Mouse (Mus musculus) left cerebral cortex, postnatal 4 days (tissue): ENCODE data around the gene Ap1b1. TPM values are rescaled to one million over a fixed set of nuclear protein-coding genes. Genes with fewer than 3 reads are reported as not detected.

Experiments
- DNase-seq: peaks from one replicate; pipeline ENCODE4 v3.0.0-alpha.2; 2022
- intact Hi-C: fragments of 180-260 bp; cut with DNase I; formaldehyde crosslinking; loops from one replicate; pipeline ENCODE4 v1.15.1; 2025
- total RNA-seq, 2 experiments: library from RNA; stranded (reverse); gene quantifications; 2 replicates each; pipeline ENCODE4 v1.2.3; 2021

Gene Ap1b1
- total RNA-seq, 2 experiments from 2014 or later: 110 to 115 TPM

GRCm38 (mm10) chr11:4984249-4984648, 2.4 kb upstream of the Ap1b1 start:
- intact Hi-C loops: loop anchor here (5.0 kb wide), 1 partner anchor 67 kb away; no protein-coding TSS in a partner anchor
- no peak for DNase-seq

DNA sequence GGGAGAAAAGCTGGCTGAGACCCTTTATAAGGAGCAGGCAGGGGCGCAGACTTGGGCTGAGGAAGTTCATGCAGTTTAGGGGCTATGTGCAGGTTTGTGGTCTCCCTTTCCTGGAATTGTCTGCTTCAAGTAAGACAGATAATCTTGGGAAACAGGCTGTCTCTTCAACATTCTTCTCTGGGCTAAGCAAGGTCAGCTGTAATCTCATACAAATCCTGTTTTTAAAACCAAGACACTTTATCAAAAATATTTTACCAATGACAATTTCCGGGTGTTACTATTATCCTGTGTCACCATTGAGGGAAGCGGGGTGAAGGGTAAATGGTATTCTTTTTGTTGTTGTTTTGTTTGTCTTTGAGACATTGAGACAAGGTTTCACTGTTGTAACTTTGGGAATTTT, 1.8 kb upstream of the Ap1b1 start:
- intact Hi-C loops: loop anchor here (5.0 kb wide), 1 partner anchor 67 kb away; no protein-coding TSS in a partner anchor
- DNase-seq: no peak

GRCm38 (mm10) chr11:4987487-4987852, 846 bp downstream of the Ap1b1 start:
- intact Hi-C loops: no loop called here
- no peak for DNase-seq

GRCm38 (mm10) chr11:4989187-4989586, 2.6 kb downstream of the Ap1b1 start:
- DNase-seq: no peak
- intact Hi-C loops: no loop called here

DNA sequence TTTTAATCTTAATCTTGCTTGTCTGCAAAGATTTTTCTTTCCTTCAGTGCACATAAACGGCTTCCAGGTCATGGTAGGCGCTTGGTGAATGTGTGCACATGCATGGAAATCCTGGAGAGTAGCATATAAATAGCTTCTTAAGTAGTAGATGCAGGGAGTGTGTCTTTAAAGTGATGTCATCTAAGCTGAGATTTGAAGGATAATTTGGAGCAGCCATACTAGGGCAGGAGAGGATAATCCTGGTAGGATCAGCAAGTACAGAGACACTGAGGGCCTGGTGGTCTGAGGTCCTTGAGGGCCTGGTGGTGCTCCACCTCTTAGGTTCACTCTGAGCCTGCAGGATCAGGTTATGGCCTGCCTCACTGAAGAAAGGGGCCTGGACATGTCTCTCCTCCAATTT, 5.8 kb downstream of the Ap1b1 start:
- intact Hi-C loops: no loop called here
- no peak for DNase-seq

DNA sequence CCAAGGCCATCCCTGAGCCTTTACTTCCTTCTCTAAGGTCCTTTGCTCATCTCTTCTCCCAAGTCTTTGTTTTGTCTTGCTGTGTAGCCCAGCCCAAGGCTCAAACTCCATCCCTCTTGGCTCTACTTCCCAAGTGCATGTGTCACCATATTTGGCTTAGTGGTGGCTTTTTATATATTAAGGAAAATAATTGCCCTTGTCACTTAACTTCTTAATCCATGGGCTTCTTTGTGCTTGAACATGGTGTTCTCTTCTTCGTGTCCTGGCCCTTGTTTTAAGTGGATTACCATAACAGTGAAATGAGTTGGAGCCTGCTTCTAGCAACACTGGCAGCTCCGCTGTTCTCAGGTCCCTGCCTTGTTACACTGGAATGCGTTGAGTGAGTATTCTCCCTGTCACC, 9.1 kb downstream of the Ap1b1 start:
- intact Hi-C loops: no loop called here
- DNase-seq: no peak

DNA sequence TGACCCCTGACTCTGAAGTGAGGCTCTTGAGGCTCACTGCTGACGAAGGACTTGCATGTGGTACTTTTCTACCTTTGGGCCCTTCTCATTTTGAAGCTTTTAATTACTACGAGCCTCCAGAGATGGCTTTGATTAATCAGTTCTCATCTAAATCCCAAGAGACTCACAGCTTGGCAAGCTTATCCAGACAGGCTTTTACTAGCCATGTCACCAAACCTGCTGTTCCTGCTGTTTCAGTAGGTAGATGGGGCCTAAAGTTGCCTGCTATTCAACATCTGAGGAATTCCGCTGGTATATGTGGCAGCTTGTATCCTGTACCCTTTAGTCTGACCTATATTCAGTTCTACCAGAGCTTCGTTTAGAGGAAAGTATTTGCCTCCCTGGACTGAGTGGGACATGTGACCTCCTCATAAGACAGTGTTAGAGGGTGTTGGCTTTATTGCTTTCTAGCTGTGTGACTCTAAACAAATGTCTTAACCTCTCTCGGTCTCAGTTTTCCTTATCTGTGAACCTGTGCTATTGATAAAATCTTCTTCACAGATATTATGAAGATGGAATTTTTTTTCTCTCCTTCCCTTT, 10.1 kb downstream of the Ap1b1 start:
- no peak for DNase-seq
- intact Hi-C loops: no loop called here

DNA sequence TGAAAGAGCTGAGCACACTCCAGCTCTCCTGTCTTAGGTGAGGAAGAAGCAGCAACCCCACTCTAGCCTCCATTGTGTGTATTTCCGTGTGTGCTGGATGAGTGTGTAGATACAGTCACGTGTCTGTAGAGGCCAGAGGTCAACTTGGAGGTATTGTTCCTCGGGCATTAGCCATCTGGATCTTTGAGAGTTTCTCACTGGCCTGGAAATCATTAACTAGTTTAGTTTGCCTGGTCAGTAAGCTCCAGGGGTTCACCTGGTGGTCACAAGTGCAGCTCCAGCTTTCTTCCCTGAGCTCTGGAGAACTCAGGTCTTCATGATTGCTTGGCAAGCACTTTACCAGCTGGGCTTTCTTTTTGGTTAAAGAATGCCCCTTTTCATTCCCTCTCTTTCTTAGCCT, 11.7 kb downstream of the Ap1b1 start:
- intact Hi-C loops: no loop called here
- no peak for DNase-seq

DNA sequence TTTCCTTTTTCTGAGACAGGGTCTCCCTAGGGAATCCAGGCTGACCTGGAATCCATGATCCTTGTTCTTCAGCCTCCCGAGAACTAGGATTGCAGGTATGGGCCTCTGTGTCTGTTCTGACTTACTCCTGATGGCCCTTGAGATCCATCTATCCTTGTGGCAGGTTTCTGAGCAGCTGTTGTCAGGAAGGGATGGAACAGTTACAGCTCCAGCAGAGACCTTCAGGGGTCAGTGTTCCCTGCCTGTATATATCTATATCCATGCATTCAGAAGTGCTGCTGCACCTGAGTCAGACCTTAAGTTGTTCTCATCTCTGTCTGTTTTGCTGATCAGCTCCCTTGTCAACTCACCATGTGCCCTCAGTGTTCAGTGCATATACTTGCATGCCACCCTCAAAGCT, 12.1 kb downstream of the Ap1b1 start:
- DNase-seq: no peak
- intact Hi-C loops: no loop called here

- DNase-seq: no peak
- intact Hi-C loops: no loop called here
Observed at GRCm38 (mm10) chr11:5000241-5000640, 13.6 kb downstream of the Ap1b1 start.

GRCm38 (mm10) chr11:5002826-5003225, 16.2 kb downstream of the Ap1b1 start:
- DNase-seq: no peak
- intact Hi-C loops: no loop called here

GRCm38 (mm10) chr11:5005528-5005927, 18.9 kb downstream of the Ap1b1 start:
- DNase-seq: no peak
- intact Hi-C loops: no loop called here

- DNase-seq: peak; percentile 15
- intact Hi-C loops: no loop called here
Observed at GRCm38 (mm10) chr11:5007186-5007585, 20.6 kb downstream of the Ap1b1 start.

GRCm38 (mm10) chr11:5008867-5009266, 22.2 kb downstream of the Ap1b1 start:
- intact Hi-C loops: no loop called here
- DNase-seq: no peak

- no peak for DNase-seq
- intact Hi-C loops: loop anchor here (10.0 kb wide), 1 partner anchor 55 kb away; the partner anchor contains the start of gene Gas2l1
Observed at GRCm38 (mm10) chr11:5009354-5010074, 22.9 kb downstream of the Ap1b1 start.

DNA sequence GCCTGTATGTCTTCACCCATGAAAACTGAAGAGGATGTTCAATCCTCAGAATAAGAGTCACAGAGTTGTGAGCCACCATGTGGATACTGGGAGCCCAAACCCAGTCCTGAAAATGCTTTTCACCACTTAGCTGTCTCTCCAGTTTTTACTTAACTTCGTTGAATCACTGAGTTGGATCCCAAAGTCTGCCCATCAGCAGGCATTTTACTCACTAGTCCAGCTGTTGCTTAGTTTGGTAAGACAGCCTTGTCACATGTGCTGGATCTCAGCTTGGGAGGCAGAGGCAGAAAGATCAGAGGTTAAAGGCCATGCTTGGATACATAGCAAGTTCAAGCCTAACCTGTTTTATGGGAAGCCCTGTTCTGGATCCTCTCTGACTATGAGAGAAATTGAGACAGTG, 23.6 kb downstream of the Ap1b1 start:
- intact Hi-C loops: loop anchor here (10.0 kb wide), 1 partner anchor 55 kb away; the partner anchor contains the start of gene Gas2l1
- no peak for DNase-seq

DNA sequence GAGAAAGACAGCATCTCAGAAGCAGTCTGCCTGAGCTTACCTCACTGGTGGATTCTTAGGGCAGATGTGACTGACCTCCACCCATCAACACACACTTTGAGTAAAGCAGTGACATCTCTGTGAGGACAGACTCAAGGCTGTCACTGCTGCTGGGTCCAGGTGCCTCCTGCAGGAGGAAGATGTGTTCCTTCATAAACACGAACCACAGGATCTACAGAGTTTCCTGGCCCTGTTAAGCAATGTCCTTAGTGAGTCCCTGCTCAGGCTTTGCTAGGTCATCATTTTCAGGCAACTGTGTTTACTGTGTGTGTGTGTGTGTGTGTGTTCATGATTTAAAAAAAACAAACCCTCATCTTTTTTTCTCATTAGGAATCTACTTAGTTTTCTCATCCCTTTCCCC, 24.9 kb downstream of the Ap1b1 start:
- intact Hi-C loops: loop anchor here (10.0 kb wide), 1 partner anchor 53 kb away; the partner anchor contains the start of gene Gas2l1
- no peak for DNase-seq

GRCm38 (mm10) chr11:5012213-5012715, 25.6 kb downstream of the Ap1b1 start:
- no peak for DNase-seq
- intact Hi-C loops: loop anchor here (10.0 kb wide), 1 partner anchor 53 kb away; the partner anchor contains the start of gene Gas2l1

GRCm38 (mm10) chr11:5015720-5016119, 29.1 kb downstream of the Ap1b1 start:
- peak; percentile 87 for DNase-seq
- intact Hi-C loops: loop anchor here (10.0 kb wide), 1 partner anchor 49 kb away; the partner anchor contains the start of gene Gas2l1

DNA sequence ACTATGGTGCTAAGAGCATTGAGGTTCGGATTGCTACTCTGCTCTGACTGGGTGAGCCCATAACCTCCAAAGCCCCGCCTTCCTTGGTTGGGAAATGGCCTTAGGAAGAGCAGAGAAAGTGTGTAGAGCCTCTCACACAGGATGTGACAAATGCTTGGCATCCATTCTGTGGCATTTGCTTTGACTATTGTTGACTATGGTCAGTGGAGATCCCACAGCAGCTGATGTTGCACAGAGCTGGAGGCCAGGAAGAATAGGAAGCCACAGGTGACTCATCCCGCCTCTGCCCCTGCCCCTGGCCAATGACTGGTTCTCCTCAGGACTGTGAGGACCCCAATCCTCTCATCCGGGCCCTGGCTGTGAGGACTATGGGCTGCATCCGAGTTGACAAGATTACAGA, 29.7 kb downstream of the Ap1b1 start:
- intact Hi-C loops: loop anchor here (10.0 kb wide), 1 partner anchor 49 kb away; the partner anchor contains the start of gene Gas2l1
- no peak for DNase-seq

DNA sequence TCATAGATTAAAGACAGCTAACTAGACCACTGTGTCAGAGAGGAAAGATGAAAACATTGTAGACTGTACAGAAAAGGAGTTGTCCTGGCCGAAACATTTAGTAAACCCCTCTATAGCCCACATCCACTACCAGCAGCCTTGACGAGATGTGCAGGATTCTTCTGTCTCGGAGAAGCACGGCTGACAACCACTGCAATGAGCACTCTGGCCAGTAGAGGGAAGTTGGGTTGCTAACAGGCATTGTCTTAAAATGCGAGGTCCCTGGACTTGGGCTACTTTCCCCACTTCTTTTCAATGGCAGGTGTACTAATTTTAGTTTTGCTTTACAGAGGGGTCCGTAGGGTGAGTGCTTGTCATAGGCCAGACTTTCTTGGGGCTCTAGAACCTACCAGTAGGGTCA, 30.9 kb downstream of the Ap1b1 start:
- intact Hi-C loops: loop anchor here (10.0 kb wide), 1 partner anchor 47 kb away; the partner anchor contains the start of gene Gas2l1

DNA sequence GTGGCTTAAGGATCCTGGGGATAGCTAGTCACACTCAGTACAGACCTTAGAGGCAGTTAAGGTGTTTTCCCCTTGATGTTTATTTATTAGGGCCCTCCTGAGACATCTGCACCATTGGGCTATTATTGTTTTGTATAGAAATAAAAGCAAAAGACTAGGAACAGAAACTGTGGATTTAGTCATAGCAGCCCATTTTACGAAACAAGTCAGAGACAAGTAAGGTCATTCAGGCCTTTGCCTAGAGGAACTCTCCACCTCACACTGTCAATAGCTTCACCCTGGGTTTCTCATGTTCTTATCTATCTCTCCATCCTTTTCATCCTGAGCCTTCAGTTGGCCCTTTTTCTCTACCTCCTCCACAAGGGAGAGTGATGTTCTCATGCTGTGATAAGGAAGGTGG, 38.5 kb downstream of the Ap1b1 start:
- intact Hi-C loops: no loop called here
- no peak for DNase-seq

More for the DNA sequence above, 30.9 kb downstream of the Ap1b1 start:
- DNase-seq: no peak
